Mouse (Mus musculus): ENCODE measurements around the gene BC048403.
"Not testable (repeated sequence)": the region's sequence is repeated elsewhere in the genome, so short reads cannot be mapped to it uniquely, and the experiment has no call there.

Gene BC048403

DNA sequence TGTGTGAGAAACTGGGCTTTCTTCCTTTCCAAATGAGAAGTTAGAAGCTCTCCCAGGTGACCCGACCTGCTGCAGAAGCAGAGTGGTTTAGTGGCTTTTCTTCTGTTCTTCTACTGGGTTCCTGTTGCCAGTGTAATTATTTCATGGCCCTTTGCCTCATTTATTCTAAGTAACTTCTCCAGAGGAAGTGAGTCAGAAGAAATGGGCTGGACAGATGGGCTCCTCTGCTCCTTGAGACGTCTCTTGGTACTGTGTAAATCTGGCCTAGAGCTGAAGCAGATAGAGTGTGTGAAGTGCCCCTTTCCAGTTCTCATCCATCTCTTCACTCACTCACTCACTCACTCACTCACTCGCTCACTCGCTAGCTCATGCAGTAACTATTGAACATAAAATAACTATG, 16.9 kb downstream of the BC048403 start:
- no peak for DNase-seq (ENCODE audit: low read depth, low spot score)

DNA sequence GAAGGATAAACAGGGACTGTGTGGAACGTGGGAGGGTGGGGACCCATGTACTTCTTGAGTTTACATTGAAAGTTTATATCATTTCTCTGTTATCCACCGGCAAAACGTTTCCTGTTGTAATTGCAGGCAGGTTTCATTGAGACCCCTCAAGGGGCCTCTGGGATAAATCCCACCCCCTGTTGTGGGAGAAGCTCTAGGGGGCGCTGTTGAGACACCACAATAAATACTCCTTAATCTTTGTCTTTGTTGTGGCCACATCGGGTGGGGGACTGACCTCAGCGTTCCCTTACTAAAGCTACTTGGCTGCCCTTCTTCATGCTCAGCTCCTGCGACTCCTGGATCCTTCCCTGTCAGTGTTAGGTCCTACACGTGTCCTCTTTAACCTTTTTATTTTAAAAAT, 19.4 kb downstream of the BC048403 start:
- DNase-seq (ENCODE audit: low read depth, low spot score), result peak; percentile 37

DNA sequence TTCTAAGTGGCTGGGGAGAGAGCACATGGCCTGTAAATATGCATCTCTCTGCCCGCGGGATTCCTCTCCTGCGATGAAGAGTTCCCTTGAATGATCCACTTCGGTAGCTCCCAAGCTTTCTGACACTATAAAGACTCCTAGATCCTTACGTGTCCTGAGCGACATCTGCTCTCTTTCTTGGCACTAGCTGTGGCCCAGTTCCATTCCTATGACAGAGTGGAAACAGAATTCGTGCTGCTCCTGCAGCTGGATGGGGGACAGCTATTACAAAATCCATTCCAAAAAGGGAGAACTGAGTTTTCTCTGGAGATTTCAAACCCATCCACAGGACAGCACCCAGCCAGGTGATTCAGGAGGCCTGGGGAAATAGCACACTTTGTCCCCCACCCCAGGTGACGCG, 22.4 kb downstream of the BC048403 start:
- no peak for DNase-seq (ENCODE audit: low read depth, low spot score)

GRCm38 (mm10) chr10:121763191-121763590, 23.5 kb downstream of the BC048403 start:
- no peak for DNase-seq (ENCODE audit: low read depth, low spot score)

DNA sequence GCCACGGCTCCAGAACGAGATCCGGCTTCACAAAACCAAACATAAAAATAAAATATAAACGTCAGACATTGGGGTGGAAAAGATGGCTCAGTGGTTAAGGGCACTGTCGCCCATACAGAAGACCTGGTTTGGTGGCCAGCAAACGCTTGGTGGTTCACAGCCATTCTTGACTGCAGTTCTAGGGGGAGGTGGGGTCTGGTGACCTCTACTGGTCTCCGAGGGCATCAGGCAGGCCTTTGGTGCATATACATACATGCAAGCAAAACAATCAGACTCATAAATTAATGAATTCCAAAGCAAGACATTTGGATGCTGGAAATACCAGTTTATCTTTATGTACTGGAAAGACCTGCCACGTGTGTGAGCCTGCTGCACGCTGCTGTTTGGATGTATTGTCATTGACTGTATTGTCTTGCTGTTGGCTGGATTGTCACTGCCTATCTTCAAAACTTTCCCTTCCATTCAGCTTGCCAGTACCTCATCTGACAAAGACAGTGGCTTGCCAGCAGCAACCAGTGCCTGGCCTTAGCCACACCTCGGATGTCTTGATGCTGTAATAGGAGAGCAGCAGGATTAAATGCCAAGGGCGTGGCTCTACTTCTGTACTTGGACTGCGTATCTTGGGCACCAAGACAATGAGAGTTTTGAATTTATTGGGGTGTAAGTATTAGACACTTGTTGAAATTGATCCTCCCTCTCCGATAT, 24.9 kb downstream of the BC048403 start:
- no peak for DNase-seq (ENCODE audit: low read depth, low spot score)

DNA sequence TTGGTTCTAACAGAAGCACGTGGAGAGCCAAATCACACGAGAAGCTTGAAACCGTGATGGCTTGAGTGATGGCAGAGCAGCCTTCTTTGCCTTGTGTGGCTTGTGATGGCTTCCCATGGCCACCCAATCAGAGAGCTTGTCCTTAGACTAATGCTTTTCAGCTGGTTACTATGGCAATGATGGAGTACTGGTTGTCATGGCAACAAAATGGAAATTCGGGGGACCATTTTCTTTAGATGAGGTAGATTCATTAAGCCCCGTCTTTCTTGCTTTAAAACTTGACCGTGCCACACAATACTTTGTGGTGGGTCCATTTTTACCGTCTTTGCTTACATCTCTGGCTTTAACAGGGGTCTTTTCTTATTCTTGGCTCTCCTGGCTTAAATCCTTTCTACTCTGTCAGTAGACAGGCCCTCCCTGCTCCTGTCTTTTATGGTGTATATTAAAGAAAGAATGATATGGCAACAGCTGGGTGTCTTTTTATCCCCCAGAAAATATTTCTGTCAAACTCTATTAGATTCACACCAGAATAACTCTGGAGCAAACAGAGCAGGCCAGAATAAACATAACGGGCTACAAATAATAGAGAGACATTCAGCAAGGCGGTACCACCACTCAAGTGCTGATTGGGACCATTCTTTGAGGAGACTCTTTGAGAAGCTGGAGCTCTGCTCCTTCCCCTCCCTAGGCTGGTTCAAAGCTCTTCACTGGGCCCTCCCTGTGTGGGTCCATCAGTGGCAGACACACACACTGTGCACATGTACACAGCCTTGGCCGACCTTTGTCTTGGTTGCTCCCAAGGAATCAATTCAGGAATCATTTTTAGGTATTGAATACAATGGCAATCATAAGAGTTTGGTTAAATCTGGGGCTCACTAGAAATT, 25.7 kb downstream of the BC048403 start:
- peak; percentile 62 for DNase-seq (ENCODE audit: low read depth, low spot score)

GRCm38 (mm10) chr10:121767295-121767694, 27.6 kb downstream of the BC048403 start:
- DNase-seq (ENCODE audit: low read depth, low spot score), result not testable (repeated sequence)

DNA sequence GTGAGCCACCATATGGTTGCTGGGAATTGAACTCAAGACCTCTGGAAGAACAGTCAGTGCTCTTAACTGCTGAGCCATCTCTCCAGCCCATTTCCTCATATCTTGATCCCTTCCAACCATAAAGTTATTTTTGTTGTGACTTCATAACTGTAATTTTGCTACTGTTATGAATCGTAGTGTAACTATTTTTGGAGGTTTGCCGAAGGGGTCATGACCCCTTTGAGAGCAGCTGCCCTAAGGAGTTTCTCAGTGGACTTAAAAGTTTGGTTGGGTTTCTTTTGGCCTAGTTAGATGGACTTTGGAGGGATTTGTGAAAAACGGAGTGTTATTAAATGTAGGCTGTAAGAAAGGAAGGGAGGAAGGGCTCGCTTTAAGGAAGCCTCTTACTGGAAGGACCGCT, 30.0 kb downstream of the BC048403 start:
- no peak for DNase-seq (ENCODE audit: low read depth, low spot score)

- peak; percentile 38 for DNase-seq (ENCODE audit: low read depth, low spot score)
These were observed 31.2 kb downstream of the BC048403 start for GRCm38 (mm10) chr10:121770624-121771577.

GRCm38 (mm10) chr10:121773813-121774212, 34.1 kb downstream of the BC048403 start:
- no peak for DNase-seq (ENCODE audit: low read depth, low spot score)

DNA sequence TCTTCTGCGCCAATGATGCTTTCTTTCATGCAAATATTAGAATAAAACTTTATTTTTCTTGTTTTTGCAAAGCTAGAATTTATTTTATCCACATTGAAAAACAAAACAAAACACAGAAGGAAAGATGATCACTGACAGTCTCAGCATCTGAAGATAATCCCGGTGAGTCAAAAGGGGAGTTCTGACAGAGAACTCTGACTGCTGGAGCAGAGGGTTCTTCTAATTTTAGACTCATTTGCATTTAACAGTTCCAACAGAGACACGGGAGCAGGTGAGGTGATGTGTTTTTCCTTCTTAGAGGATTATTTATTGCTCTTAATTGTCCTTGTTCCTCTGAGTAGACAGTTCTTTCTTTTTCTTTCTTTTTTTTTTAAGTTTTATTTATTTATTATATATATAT, 36.3 kb downstream of the BC048403 start:
- DNase-seq (ENCODE audit: low read depth, low spot score), result no peak

DNA sequence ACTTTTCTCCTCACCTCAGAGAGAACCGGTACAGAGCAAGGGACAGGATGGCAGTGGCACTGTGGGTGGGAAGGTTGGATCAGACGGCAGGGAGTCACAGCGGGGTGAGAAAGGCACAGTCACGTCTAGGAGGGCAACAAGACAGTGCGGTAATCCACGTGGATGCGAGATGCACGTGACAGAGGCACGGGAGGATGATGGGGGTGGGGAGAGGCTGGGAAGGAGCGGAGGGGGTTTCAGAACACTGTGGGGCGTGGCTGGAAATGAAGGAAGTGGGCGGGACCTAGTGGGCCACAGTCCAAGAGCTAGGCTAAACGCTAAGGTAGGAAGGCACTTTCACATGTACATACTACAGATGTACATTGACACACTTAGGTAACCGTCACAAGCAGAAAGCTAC, 41.4 kb downstream of the BC048403 start:
- DNase-seq (ENCODE audit: low read depth, low spot score), result no peak

- DNase-seq (ENCODE audit: low read depth, low spot score), result no peak
These were observed 48.8 kb downstream of the BC048403 start for GRCm38 (mm10) chr10:121788536-121788935.

DNA sequence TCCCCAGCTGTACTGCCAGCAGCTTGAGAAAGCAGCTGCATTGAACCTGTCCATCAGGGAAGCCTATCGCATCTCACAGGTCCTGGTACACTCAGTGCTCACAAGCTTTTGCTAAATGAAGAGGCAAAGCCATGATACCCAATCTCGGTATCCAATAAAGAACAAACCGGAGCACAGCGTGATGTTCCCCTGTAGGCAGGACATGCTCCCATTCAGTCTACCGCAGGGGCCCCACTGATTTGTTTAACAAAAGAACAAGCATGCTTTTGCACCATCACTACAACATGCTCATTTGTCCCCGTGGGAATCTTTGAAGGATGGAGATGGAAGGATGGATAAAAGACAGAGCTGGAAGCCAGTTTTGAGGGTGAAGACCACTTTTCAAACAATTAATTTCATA, 50.3 kb downstream of the BC048403 start:
- DNase-seq (ENCODE audit: low read depth, low spot score), result no peak

GRCm38 (mm10) chr10:121792661-121793060, 52.9 kb downstream of the BC048403 start:
- DNase-seq (ENCODE audit: low read depth, low spot score), result no peak

DNA sequence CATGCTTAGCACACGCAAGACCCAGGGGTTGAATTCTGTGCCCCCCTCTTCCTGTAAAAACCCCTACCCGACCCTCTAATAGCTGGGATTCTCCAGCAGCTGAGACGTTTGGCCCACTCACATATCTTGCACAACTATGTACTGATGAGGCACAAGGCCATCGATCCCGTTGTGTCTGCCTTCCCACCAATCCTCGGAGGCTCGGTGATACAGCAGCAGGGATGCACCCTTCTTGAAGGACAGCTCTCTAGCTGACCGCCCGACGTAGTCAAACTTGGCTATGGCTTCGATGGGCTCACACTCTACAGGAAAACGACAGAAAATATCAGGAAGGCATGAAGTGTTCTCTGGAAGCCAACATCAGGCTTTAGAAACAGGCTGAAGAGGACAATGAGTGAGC, 54.7 kb downstream of the BC048403 start:
- no peak for DNase-seq (ENCODE audit: low read depth, low spot score)

DNA sequence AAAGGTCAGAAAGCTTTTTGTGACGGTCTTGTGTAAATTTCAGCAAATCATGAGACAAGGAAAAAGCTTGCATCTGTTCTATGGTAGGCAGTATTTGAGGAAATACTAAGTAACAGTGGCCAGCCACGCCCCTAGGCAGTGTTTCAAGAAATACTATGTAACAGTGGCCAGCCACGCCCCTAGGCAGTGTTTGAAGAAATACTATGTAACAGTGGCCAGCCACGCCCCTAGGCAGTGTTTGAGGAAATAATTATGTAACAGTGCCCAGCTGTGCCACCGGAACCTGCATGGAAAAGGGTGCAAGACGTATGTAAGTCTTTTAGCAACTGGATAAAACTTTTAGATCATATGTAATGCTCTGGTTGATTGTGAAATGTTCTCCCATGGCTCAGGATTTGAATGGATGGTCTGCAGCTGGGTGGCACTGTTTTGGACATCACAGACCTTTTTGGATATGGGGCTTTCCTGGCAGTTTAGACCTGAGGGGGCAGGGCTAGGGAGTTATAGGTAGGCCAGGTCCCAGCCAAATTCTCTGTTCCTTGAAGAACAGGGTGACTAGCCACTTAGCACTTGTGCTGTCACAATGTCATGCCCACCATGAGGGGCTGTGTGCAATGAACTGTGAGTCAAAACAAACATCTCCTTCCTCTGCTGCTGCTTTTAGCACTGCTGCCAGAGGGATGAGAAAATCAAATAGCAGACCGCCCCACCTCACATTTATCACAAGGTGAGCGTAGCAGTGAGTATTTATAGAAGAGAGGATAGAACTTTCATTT, 56.5 kb downstream of the BC048403 start:
- DNase-seq (ENCODE audit: low read depth, low spot score), result no peak

GRCm38 (mm10) chr10:121800041-121800440, 60.3 kb downstream of the BC048403 start:
- DNase-seq (ENCODE audit: low read depth, low spot score), result no peak
